Mouse (Mus musculus) lung, postnatal 25 days (tissue): ENCODE results near the gene Rnf157.
A peak's percentile ranks its signal among the peaks of the same experiment; 100 is the strongest.
"Not testable (repeated sequence)": the region's sequence is repeated elsewhere in the genome, so short reads cannot be mapped to it uniquely, and the experiment has no call there.

Source experiments
- DNase-seq: peaks from one replicate; pipeline ENCODE4 v3.0.0; 2022; ENCODE audit warnings: low spot score

Rnf157 gene

GRCm38 (mm10) chr11:116433356-116434286 lies 20.8 kb upstream of the Rnf157 start, which contains the start of gene Ubald2:
Ubald2 (plus strand) TSS chr11:116434094.
- DNase-seq, result peak; percentile 100

GRCm38 (mm10) chr11:116432593-116433355 lies 19.9 kb upstream of the Rnf157 start:
- DNase-seq, result no peak

- no peak for DNase-seq
Measured at GRCm38 (mm10) chr11:116432127-116432526, 19.3 kb upstream of the Rnf157 start.

- no peak for DNase-seq
Measured at GRCm38 (mm10) chr11:116431428-116432077, 18.7 kb upstream of the Rnf157 start.

- no peak for DNase-seq
Measured at GRCm38 (mm10) chr11:116430723-116431427, 18.0 kb upstream of the Rnf157 start.

- no peak for DNase-seq
Measured at GRCm38 (mm10) chr11:116429862-116430613, 17.2 kb upstream of the Rnf157 start.

GRCm38 (mm10) chr11:116428872-116429859 lies 16.3 kb upstream of the Rnf157 start:
- no peak for DNase-seq

GRCm38 (mm10) chr11:116426852-116427575 lies 14.2 kb upstream of the Rnf157 start:
- no peak for DNase-seq

GRCm38 (mm10) chr11:116426328-116426727 lies 13.5 kb upstream of the Rnf157 start:
- DNase-seq, result not testable (repeated sequence)

GRCm38 (mm10) chr11:116424621-116425407 lies 12.0 kb upstream of the Rnf157 start:
- no peak for DNase-seq

- peak; percentile 78 for DNase-seq
Measured at GRCm38 (mm10) chr11:116423782-116424620, 11.2 kb upstream of the Rnf157 start.

GRCm38 (mm10) chr11:116423214-116423613 lies 10.4 kb upstream of the Rnf157 start:
- no peak for DNase-seq

- DNase-seq, result no peak
Measured at GRCm38 (mm10) chr11:116422562-116422961, 9.7 kb upstream of the Rnf157 start.

GRCm38 (mm10) chr11:116421102-116421501 lies 8.3 kb upstream of the Rnf157 start:
- no peak for DNase-seq

GRCm38 (mm10) chr11:116418841-116419462 lies 6.1 kb upstream of the Rnf157 start:
- DNase-seq, result no peak

GRCm38 (mm10) chr11:116418194-116418840 lies 5.5 kb upstream of the Rnf157 start:
- DNase-seq, result no peak
